Mouse (Mus musculus) kidney, embryonic 15.5 days (tissue): Measurements from ENCODE around the gene Cox18. TPM values are rescaled to one million over a fixed set of nuclear protein-coding genes. Genes with fewer than 3 reads are reported as not detected.
"Not testable (repeated sequence)": the region's sequence is repeated elsewhere in the genome, so short reads cannot be mapped to it uniquely, and the experiment has no call there.

Source experiments
- ATAC-seq: fragments of 200-750 bp; cut with Nextera tagmentation; replicated peaks from 2 replicates; pipeline ENCODE4 v1.8.0; 2017; ENCODE audit warnings: moderate TSS enrichment; ENCODE audit not compliant: low FRiP score
- H3K27ac ChIP-seq: fragments of 300-500 bp; sonication (generic); 2 replicates; pipeline ENCODE4 v1.5.1; 2015; ENCODE audit warnings: mild to moderate bottlenecking, inconsistent platforms
- H3K27me3 ChIP-seq: fragments of 300-500 bp; sonication (generic); 2 replicates; pipeline ENCODE4 v1.6.1; 2015; ENCODE audit warnings: inconsistent platforms
- H3K36me3 ChIP-seq: fragments of 300-500 bp; sonication (generic); 2 replicates; pipeline ENCODE4 v1.6.1; 2015; ENCODE audit warnings: inconsistent platforms
- H3K4me1 ChIP-seq: fragments of 300-500 bp; sonication (generic); 2 replicates; pipeline ENCODE4 v1.6.1; 2015; ENCODE audit warnings: inconsistent platforms
- H3K4me2 ChIP-seq: fragments of 300-500 bp; sonication (generic); 2 replicates; pipeline ENCODE4 v1.6.1; 2015; ENCODE audit warnings: moderate library complexity, mild to moderate bottlenecking, inconsistent platforms
- H3K4me3 ChIP-seq: fragments of 300-500 bp; sonication (generic); replicated peaks from 2 replicates; pipeline ENCODE4 v1.5.1; 2015; ENCODE audit warnings: mild to moderate bottlenecking, inconsistent platforms
- H3K9ac ChIP-seq: fragments of 300-500 bp; sonication (generic); 2 replicates; pipeline ENCODE4 v1.6.1; 2015; ENCODE audit warnings: mild to moderate bottlenecking, inconsistent platforms
- H3K9me3 ChIP-seq: fragments of 300-500 bp; sonication (generic); replicated peaks from 2 replicates; pipeline ENCODE4 v1.6.1; 2016; ENCODE audit warnings: inconsistent platforms
- WGBS: fragments of 180-500 bp; shearing (Covaris S2); methylation state at CpG from one replicate; pipeline ENCODE4 v1.1.7; 2015; ENCODE audit warnings: mixed read lengths; 5-methylcytosine and 5-hydroxymethylcytosine counted together
- polyA plus RNA-seq: library from polyadenylated mRNA; unstranded; fragments of >200 nt; fragmentation: Nextera tagmentation; extraction: Ambion mirVana; gene quantifications from 2 replicates; pipeline ENCODE4 v1.2.1, GENCODE M21; 2015

The Cox18 gene
- polyA plus RNA-seq = 30.4 and 33.8 TPM in 2 replicates

DNA sequence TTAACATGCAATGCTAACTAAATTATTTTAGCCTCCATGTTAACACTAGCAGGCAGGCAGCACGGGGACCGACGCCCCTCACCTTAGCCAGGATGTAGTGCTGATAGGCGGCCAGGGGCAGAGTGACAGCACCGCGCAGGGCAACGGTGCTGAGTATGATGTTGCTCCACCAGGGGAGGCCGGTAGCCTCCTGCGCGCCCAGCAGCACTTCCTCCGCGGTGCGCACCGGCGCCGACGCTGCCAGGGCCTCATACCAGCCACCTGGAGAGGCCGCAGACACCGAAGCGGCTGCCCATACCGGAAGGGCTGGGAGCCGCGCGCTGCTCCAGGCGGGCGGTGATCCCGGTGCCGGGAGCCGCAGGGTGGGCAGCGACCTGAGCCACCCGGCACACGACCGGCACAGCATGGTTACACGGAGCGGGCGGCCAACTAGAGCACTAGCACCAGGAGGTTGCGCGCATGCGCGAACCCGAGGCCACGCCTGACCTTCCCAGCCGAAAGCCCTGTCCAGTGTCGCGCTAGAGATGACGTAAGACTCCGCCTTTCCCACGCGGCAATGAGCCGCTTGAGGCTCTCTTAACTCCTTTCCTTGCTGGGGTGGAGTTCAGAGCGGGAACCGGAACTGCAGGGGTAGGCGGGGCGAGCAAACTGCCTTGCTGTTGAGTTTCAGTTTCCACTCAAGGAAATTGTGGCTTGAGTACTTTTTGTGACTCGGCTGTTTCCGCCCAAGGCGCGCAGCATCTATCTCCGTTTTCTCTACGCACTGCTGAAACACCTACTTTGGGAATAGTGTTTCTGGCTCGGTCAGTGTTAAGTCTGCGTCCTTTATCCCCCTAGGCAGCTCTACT, at the start of gene Cox18:
Gene Cox18 (minus strand): TSS at position 468 of the 848 bp plus-strand sequence.
- no peaks in the 10 kb centered on the region for H3K9me3 ChIP-seq
- peaks cover 53% of the 10 kb centered on the region for H3K36me3 ChIP-seq
- ATAC-seq = peak; percentile 98
- peak within 1 kb of the TSS; percentile 80 for H3K4me3 ChIP-seq
- under 1% methylated on average over 62 of the region's 62 CpGs for WGBS
- H3K4me1 ChIP-seq = peaks cover 7% of the 10 kb centered on the region
- H3K9ac ChIP-seq = peak within 1 kb of the TSS; percentile 68
- H3K27me3 ChIP-seq = no peaks in the 10 kb centered on the region
- peak within 1 kb of the TSS; percentile 76 for H3K4me2 ChIP-seq
- peak within 1 kb of the TSS; percentile 91 for H3K27ac ChIP-seq

DNA sequence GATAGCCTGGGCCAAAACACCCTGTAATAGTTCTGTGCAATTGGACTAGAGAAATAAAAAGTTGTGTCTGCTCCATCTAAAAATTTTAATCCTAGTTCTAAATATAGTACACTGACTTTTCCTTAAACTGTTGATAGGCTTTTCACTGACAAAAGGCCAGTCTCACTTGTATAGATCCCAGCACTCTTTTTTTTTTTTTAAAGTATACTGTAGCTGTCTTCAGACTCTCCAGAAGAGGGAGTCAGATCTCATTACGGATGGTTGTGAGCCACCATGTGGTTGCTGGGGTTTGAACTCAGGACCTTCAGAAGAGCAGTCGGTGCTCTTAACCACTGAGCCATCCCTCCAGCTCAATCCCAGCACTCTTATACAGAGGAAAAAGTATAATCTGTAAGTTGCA, 38.4 kb upstream of the Cox18 start:
- H3K9ac ChIP-seq, ATAC-seq, H3K27ac ChIP-seq, H3K4me3 ChIP-seq, H3K27me3 ChIP-seq, H3K4me2 ChIP-seq, H3K4me1 ChIP-seq, H3K9me3 ChIP-seq: not testable (repeated sequence)
- H3K36me3 ChIP-seq = peaks cover 84% of the 10 kb centered on the region
- WGBS = 80% methylated on average over 2 of the region's 2 CpGs

DNA sequence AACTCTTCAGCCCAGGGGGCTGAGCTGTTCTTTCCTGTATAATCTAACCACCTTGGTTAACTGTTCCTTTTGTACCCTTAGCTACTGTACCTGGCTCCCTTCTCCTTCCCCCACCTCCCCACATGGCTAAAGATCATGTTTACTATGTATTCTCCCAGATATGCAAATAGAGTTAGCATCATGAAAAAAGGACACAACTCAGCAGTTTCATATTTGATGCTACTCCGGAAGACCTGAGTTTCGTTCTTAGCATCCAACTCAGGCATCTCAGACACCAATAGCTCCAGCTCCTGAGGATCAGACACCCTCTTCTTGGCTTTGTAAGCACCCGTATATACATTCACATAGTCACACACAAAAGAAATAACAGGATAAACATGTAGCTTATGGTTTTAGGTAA, 33.2 kb upstream of the Cox18 start:
- Histone ChIP-seq H3K36me3 (peaks cover 98% of the 10 kb centered on the region), H3K4me3 (no peak overlapping the region), H3K9me3 (no peaks in the 10 kb centered on the region), H3K27ac (no peak overlapping the region), H3K9ac (no peak overlapping the region), H3K4me1 (no peaks in the 10 kb centered on the region), H3K4me2 (no peak overlapping the region), H3K27me3 (no peaks in the 10 kb centered on the region)
- 94% methylated on average over 3 of the region's 3 CpGs for WGBS
- no peak for ATAC-seq

DNA sequence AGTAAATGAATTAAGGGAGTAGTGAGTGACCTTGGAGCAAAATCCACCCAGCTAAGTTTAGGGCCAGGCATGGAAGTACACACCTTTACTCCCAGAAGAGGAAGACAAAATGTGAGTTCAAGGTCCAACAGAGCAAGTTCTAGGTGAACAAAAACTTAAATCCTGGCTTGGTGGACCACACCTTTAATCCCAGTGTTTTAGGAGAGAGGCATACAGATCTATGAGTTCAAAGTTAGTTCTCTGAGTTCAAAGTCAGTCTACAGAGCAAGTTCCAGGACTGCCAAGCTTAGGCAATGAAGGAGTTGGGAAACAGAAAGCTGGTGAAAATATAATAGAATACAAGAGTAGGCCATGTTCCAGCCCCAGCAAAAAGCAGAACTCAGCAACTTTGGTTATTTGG, 23.7 kb upstream of the Cox18 start:
- Histone ChIP-seq H3K4me2 (no peak overlapping the region), H3K9ac (no peak overlapping the region), H3K36me3 (peaks cover 92% of the 10 kb centered on the region), H3K27ac (no peak overlapping the region), H3K27me3 (no peaks in the 10 kb centered on the region), H3K4me3 (no peak overlapping the region), H3K4me1 (no peaks in the 10 kb centered on the region), H3K9me3 (no peaks in the 10 kb centered on the region)
- ATAC-seq = no peak

DNA sequence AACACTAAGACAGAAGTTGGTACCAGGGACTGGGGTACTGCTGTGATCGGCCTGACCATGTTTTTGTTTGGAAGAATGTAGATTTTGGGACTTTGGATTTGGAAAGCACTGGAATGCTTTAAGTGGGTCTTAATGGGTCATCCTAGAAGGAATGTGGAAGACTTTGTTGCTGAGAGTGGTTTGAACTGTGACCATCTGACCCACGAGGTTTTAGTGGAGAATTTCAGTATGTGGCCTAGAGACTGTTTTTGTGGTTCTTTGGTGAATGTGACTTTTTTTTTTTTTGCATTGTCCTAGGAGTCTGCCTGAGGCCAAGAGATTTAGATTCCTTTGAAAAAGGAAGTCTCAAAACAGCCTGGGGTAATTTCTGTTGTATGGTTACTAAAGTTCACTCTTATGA, 23.2 kb upstream of the Cox18 start:
- H3K27me3 ChIP-seq = no peaks in the 10 kb centered on the region
- no peaks in the 10 kb centered on the region for H3K9me3 ChIP-seq
- no peak overlapping the region for H3K27ac ChIP-seq
- no peak overlapping the region for H3K9ac ChIP-seq
- no peak overlapping the region for H3K4me2 ChIP-seq
- WGBS = 84% methylated on average over 2 of the region's 2 CpGs
- H3K4me3 ChIP-seq = no peak overlapping the region
- peaks cover 92% of the 10 kb centered on the region for H3K36me3 ChIP-seq
- no peaks in the 10 kb centered on the region for H3K4me1 ChIP-seq
- ATAC-seq = no peak

DNA sequence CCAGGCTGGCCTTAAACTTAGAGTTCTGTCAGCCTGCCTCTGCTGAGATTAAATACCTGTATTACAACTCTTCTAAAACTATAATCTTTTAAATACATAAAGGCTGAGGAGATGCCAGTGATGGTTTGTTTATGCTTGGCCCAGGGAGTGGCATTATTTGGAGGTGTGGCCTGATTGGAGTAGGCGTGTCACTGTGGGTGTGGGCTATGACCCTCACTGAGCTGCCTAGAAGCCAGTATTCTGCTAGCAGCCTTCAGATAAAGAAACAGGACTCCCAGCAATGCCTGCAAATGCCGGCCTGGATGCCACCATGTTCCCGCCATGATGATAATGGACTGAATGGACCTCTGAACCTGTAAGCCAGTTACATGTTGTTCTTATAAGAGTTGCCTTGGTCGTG, 22.8 kb upstream of the Cox18 start:
- Histone ChIP-seq H3K4me3 (no peak overlapping the region), H3K27ac (no peak overlapping the region), H3K36me3 (peaks cover 92% of the 10 kb centered on the region), H3K9me3 (no peaks in the 10 kb centered on the region), H3K9ac (no peak overlapping the region), H3K4me1 (no peaks in the 10 kb centered on the region), H3K27me3 (no peaks in the 10 kb centered on the region), H3K4me2 (no peak overlapping the region)
- WGBS = 84% methylated on average over 4 of the region's 4 CpGs
- ATAC-seq = no peak

DNA sequence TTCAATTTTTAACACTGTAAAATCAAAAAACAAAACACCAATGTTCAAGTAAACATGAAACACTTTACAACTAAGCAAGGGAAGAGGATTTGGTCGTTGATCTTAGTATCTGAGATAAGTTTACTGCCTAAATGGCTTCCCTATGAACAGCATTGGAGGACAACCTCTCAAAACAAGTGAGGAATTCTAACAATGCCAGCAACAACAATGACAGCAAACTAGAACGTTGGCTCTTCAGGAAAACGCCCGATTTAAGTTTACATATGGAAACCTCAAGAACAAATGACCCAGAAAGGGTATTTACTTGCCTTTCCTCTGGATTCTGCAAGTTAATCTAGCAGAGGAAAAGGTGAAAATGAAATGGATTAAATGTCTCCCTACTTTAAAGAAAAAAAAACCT, 21.6 kb upstream of the Cox18 start:
- no peak overlapping the region for H3K4me3 ChIP-seq
- ATAC-seq = no peak
- no peaks in the 10 kb centered on the region for H3K4me1 ChIP-seq
- no peak overlapping the region for H3K4me2 ChIP-seq
- no peak overlapping the region for H3K27ac ChIP-seq
- no peak overlapping the region for H3K9ac ChIP-seq
- H3K36me3 ChIP-seq = peaks cover 91% of the 10 kb centered on the region
- no peaks in the 10 kb centered on the region for H3K9me3 ChIP-seq
- no peaks in the 10 kb centered on the region for H3K27me3 ChIP-seq
- WGBS = 73% methylated on average over 4 of the region's 4 CpGs

DNA sequence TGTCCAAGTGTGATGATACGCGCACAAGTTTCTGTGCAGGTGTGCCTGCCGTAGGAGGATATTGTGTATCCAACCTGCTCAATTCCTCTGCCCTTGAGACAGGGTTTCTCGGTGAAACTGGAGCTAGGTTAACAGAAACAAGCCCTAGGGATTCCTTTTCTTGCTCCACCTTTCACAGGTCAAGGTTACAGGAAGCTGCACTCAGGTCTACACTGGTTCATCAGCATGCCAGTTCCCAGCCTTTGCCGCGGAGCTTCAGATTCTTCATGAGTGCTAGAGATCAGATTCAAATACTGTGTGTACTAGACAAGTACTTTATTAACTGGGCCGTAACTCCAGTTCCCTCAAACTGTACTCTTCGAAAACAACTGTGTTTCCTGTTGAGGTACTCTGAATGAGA, 11.4 kb upstream of the Cox18 start:
- Histone ChIP-seq H3K4me3 (no peak overlapping the region), H3K27ac (no peak overlapping the region), H3K4me2 (no peak overlapping the region), H3K27me3 (no peaks in the 10 kb centered on the region), H3K4me1 (no peaks in the 10 kb centered on the region), H3K36me3 (peaks cover 90% of the 10 kb centered on the region), H3K9me3 (no peaks in the 10 kb centered on the region), H3K9ac (no peak overlapping the region)
- ATAC-seq = no peak
- 95% methylated on average over 8 of the region's 8 CpGs for WGBS

DNA sequence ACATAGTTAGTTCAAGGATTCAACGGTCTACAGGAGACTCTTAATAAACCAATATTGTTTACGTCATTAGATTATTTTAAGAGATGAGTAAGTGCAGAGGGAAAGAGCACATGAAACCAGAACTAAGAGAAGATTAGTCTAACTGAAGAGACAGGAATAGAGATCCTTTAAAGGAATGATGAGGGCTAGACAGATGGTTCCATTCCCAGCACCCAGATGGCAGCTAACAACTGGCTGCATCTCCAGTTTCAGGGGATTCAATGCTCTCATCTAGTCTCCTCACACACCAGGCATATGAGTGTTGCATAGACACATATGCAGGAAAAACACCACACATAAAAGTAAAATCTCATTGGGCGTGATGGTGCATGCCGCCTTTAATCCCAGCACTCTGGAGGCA, 9.5 kb upstream of the Cox18 start:
- no peaks in the 10 kb centered on the region for H3K27me3 ChIP-seq
- H3K4me2 ChIP-seq = no peak overlapping the region
- 96% methylated on average over 4 of the region's 4 CpGs for WGBS
- ATAC-seq = no peak
- no peak overlapping the region for H3K4me3 ChIP-seq
- H3K9ac ChIP-seq = no peak overlapping the region
- H3K4me1 ChIP-seq = no peaks in the 10 kb centered on the region
- H3K9me3 ChIP-seq = no peaks in the 10 kb centered on the region
- H3K36me3 ChIP-seq = peaks cover 92% of the 10 kb centered on the region
- H3K27ac ChIP-seq = no peak overlapping the region

DNA sequence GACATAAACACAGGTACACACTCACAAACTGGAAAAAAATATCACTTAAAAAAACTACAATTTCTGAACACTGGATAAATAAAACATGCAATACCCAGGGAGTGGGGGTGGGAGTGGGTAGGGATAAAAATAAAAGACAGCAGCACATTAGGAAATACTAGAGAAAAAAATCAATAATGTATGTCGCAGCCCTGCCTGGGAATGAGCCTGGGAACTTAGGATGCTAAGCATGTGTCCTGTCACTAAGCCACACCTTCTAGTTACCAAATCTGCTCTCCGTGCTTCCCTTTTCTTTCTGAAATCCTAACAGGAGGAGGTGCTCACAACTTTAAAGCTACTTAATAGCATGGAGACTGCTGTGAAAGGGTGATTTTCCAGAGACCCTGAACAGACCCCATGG, 6.0 kb upstream of the Cox18 start:
- H3K27me3 ChIP-seq = no peaks in the 10 kb centered on the region
- 94% methylated on average over 2 of the region's 2 CpGs for WGBS
- no peak overlapping the region for H3K27ac ChIP-seq
- no peaks in the 10 kb centered on the region for H3K4me1 ChIP-seq
- H3K9me3 ChIP-seq = no peaks in the 10 kb centered on the region
- no peak overlapping the region for H3K4me2 ChIP-seq
- no peak for ATAC-seq
- H3K9ac ChIP-seq = no peak overlapping the region
- H3K36me3 ChIP-seq = peaks cover 78% of the 10 kb centered on the region
- H3K4me3 ChIP-seq = no peak overlapping the region

DNA sequence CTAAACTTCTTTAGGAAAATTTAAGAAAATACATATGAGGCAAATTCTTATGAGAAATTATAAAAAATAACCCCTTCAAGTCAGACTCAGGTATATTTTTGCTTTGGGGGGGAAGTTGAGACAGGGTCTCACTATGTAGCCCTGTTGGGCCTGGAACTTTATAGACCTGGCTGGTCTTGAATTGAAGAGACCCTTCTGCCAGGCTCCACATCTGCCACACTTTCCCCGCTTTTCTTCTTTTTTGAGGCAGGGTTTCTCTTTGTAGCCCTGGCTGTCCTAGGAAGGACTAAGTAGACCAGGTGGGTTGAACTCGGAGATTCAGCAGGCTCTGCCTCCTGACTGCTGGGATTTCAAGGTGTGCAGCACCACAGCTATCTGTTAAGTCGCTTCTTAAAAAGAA, 2.9 kb upstream of the Cox18 start:
- Histone ChIP-seq H3K9ac (no peak overlapping the region), H3K9me3 (no peaks in the 10 kb centered on the region), H3K4me2 (no peak overlapping the region), H3K4me3 (no peak overlapping the region), H3K27me3 (no peaks in the 10 kb centered on the region), H3K27ac (no peak overlapping the region), H3K4me1 (peaks cover 7% of the 10 kb centered on the region), H3K36me3 (peaks cover 56% of the 10 kb centered on the region)
- WGBS = 95% methylated on average over 3 of the region's 3 CpGs
- ATAC-seq = no peak

DNA sequence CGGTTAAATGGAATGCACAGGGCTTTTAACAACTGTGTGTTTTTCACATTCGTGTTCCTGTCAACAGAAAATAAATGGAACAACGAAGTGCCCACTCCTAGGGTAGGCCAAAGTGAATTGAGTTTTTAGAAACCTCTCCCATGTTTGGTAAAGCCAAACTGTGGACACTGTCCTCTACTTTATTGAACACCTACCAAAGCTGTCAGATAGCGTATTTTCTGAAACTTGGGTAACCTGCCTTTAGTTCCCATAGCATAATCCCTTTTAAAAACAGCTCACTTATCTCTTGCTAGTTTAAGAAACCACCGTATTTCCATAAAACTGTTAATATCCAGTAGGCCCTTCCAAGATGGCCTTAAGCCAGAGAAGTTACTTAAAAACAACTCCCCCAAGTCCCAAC, 929 bp upstream of the Cox18 start:
- no peaks in the 10 kb centered on the region for H3K27me3 ChIP-seq
- 85% methylated on average over 5 of the region's 5 CpGs for WGBS
- no peak overlapping the region for H3K9ac ChIP-seq
- H3K9me3 ChIP-seq = no peaks in the 10 kb centered on the region
- no peak for ATAC-seq
- peak overlapping the region; percentile 91; the same call in 1 of the 2 replicates for H3K27ac ChIP-seq
- peaks cover 55% of the 10 kb centered on the region for H3K36me3 ChIP-seq
- H3K4me1 ChIP-seq = peaks cover 7% of the 10 kb centered on the region
- H3K4me2 ChIP-seq = peak overlapping the region; percentile 76
- H3K4me3 ChIP-seq = peak overlapping the region; percentile 80; the same call in 1 of the 2 replicates

DNA sequence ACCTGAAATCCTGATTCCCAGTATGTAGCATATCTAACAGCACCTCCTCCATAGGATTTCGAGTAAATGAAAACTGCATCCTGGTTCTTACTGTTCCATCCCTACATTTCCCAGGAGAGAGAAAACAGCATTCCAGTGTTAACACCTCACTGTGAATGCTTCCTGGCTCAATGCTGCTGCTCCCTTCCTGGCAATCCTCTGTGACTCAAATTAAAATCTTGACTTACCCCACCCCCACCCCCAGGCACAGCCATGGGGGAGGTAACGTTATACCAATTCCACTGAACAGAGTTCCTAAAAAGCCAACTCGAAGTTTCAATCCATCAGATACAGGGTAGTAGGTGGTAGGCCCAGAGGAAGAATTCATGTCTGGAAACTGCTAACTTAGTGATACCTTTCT, 864 bp downstream of the Cox18 start:
- Histone ChIP-seq H3K27ac (no peak overlapping the region), H3K4me1 (peaks cover 7% of the 10 kb centered on the region), H3K4me2 (peak overlapping the region; percentile 76), H3K36me3 (peaks cover 54% of the 10 kb centered on the region), H3K9ac (peak overlapping the region; percentile 68), H3K9me3 (no peaks in the 10 kb centered on the region), H3K4me3 (peak overlapping the region; percentile 80), H3K27me3 (no peaks in the 10 kb centered on the region)
- ATAC-seq = no peak
- WGBS = 25% methylated on average over 3 of the region's 3 CpGs
